Mouse (Mus musculus): Measurements from ENCODE around the gene Phf21b. TPM values are rescaled to one million over a fixed set of nuclear protein-coding genes. Genes with fewer than 3 reads are reported as not detected.
"Not testable (repeated sequence)": the region's sequence is repeated elsewhere in the genome, so short reads cannot be mapped to it uniquely, and the experiment has no call there.

Phf21b gene
- polyA plus RNA-seq (2015; fragmentation: Nextera tagmentation; extraction: Ambion mirVana): 0.08 and 0.17 TPM in 2 replicates

DNA sequence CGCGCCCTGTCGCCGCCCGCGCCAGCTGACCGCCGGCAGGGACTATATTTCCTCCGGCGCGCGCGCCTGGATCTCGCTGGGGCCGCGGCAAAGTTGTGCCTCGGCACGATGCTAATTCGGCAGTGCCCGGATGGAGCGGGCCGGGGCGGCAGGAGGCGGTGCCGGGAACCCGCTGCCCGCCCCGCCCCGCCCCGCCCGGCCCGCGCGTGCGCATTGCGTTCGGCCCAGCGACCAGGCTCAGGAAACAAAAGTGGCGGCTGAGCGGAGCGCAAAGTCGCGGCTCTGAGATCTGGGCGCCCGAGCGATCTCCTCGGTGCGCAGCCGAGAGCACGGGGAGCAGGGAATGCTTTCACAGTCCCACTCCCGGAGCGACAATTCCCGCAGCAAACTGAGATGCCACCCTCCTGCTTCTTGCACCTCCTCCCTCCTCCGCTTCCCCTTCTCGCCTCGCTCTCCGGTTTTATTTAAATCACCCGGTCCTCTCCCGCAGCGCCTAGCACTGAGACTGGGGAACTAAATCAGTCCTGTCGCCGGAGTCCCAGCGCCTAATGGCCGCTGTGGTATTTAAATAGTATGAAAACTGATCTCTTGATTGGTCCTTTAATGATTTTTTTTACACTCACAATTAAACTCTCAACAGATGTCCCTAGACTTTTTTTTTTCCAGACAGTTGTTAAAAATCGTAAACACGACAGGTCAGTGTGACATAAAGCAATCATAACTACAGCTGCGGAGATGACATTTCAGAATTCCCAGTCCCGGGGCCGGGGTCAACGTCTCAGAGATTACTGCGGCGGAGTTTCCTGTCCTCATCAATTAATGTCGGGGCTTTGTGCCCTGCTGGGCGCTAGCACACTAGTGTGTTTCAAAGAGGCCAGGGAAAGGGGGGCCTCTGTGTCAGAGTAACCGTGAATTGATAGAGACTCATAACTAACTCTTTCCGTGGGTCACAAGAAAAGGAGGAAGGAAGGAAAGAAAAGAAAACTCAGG lies at the start of gene Phf21b:
Gene Phf21b, minus strand, starts transcription at position 44 of the 990 bp plus-strand sequence.
- DNase-seq (ENCODE audit: low spot score): peak; percentile 83

- DNase-seq (ENCODE audit: low spot score): no peak
Measured at GRCm38 (mm10) chr15:84903843-84904385, 48.1 kb upstream of the Phf21b start.

DNA sequence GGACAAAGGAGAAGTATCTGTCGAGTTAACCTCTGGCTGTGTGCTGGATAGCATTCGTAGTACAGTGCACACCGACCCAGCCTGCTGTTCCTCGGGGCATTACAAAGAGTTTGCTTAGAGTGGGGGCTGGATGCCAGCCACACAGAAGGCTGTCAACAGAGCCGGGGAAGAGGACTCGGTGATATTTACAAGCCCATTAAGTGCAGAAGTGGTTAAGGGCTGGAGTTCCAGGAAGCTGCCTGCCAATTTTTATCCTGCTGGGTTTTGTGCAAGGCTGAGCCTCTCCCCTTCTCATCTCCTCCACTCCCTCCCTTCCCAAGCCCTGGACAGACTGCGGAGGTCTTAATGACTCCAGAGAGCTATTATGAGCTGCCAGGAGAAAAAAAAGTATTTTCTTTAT lies 42.2 kb upstream of the Phf21b start:
- no peak for DNase-seq (ENCODE audit: low spot score)

DNA sequence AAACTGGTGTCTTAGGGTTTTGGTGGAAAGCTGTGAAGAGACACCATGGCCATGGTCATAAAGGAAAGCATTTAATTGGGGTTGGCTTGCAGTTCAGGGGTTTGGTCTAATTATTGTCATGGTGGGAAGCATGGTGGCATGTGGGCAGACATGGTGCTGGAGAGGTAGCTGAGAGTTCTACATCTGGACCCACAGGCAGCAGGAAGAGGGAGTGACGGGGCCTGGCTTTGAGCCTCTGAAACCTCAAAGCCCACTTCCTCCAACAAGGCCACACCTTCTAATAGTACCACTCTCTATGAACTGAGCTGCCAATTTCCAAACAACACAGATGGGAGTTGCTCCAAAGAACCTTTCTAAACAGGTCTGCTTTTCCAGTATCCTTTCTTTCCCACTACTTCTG lies 40.8 kb upstream of the Phf21b start:
- DNase-seq (ENCODE audit: low spot score): no peak

DNA sequence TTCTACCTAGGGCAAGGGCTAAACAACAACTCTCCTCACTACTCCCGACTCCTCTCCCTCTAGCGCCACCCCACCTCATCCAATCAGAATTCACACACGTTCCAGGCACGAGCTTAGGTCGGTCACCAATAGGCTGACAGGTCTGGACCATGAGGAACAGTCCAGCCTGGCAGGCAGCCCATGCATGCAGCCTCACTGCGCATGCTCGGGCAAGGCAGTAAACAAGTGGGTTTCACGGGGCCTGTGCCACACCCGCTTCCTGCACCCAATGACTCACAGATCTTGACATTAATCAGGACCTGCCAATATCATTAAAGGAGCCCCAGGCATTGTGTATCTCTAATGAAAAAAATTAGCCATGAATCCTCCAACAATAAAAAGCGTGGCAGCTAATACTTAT lies 40.4 kb upstream of the Phf21b start:
- not testable (repeated sequence) for DNase-seq (ENCODE audit: low spot score)

DNA sequence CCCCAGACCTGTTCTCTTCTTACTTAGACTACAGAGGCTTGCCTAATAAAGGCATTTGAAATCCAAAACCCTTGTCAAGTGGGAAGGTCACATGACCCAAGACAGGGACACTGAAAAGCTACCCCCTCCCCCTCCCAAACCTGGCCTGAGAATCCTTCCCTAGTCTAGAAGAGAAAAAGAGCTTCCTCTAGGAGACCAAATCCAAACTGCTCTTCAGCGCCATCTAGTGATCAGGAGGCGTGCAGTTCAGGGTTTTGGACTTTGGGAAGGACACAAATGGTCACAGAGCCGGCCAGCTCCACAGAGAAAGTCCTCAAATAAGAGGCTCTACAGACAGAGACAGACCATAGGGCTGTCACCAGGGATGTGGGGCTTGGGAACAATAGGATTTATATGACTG lies 35.8 kb upstream of the Phf21b start:
- peak; percentile 36 for DNase-seq (ENCODE audit: low spot score)

- no peak for DNase-seq (ENCODE audit: low spot score)
Measured at GRCm38 (mm10) chr15:84891246-84891645, 35.4 kb upstream of the Phf21b start.

GRCm38 (mm10) chr15:84888066-84888465 lies 32.2 kb upstream of the Phf21b start:
- DNase-seq (ENCODE audit: low spot score): no peak

GRCm38 (mm10) chr15:84877029-84877815 lies 21.4 kb upstream of the Phf21b start:
- no peak for DNase-seq (ENCODE audit: low spot score)

DNA sequence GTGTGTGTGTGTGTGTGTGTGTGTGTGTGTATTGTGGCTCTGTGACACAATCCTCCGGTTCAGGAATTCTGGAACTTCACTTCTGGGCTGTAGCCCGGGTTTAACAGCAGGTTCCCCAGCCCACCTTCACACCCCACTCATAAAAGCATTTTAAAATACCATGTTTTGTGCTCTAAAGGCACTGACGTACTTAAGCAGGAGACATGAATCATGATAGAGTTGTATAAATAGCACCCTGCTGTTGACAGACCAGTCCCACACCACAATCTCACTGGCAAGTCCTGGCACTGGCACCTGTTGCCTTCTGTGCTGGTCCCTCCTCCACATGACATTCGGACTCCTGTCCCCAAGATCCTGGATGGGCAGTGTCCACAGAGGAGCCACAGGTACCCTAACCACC lies 18.0 kb upstream of the Phf21b start:
- DNase-seq (ENCODE audit: low spot score): no peak

GRCm38 (mm10) chr15:84873079-84873478 lies 17.2 kb upstream of the Phf21b start:
- no peak for DNase-seq (ENCODE audit: low spot score)

- no peak for DNase-seq (ENCODE audit: low spot score)
Measured at GRCm38 (mm10) chr15:84871802-84872201, 16.0 kb upstream of the Phf21b start.

DNA sequence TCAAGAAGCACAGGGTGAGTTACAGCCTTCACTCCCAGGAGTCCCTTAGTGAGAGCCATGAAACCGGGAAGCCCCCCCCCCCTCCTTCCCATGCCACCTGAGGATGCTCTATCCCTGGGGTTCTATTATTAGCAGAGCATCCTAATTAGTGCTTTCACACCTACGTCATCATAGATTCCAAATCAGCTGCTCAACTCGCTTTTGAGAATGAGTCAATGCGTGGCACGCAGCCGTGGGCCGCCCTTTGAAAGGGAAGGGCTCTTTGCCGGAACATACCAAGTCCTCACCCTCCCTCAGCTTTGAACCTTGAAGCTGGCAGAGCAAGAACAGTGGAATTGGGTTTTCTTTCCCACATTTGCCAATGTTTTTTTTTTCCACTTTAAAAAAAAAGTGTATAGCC lies 6.1 kb upstream of the Phf21b start:
- DNase-seq (ENCODE audit: low spot score): no peak

DNA sequence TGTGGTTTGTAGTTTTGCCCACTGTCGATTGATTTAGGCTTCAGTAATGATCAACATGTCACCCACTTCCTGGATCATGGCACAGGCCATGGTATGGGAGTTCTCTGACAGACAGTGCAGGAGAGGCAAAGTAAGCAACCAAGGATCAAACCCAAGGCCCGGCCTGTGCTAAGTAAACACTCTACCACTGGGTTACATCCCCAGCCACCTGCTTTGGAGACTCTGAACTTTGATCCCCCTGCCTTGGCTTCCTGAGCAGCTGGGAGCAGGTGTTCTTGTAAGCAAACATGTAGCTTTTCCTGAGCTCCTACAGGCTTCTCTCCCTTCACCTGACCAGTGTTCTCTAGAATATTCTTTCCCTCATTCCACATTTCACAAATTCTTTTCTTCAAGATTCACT lies 1.8 kb upstream of the Phf21b start:
- DNase-seq (ENCODE audit: low spot score): no peak

- peak; percentile 3 for DNase-seq (ENCODE audit: low spot score)
Measured at GRCm38 (mm10) chr15:84854921-84855901, 638 bp downstream of the Phf21b start.

DNA sequence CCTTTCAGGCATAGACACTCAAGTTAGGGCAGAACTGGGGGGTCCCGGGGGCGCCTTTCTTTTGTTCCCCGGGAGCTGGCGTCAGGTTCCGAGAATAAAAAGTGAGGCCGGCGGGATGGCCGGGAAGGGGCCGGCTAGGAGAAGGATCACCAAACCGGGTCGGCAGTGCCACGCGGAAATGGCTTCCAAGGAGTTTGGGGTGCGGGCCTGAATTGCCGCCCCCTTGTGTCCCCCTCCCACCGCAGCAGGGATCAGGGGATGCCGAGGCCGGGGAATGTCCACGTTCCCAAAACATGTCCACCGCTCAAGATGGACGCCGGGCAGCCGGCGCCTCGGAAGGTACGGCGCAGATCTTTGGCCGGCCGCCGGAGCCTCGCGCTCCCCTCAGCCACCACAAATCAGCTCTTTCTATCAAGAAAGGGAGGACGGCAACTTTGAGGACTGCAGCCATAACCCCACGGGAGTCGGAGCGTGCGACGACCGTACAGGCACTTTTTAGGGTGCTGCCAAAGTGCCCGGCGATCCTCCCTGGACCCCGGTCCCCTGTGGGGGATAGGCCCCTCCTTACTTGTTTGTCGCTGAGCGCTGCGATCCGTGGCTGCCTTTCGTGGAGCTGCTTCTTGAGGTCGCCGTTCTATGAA lies 1.6 kb downstream of the Phf21b start:
- no peak for DNase-seq (ENCODE audit: low spot score)

DNA sequence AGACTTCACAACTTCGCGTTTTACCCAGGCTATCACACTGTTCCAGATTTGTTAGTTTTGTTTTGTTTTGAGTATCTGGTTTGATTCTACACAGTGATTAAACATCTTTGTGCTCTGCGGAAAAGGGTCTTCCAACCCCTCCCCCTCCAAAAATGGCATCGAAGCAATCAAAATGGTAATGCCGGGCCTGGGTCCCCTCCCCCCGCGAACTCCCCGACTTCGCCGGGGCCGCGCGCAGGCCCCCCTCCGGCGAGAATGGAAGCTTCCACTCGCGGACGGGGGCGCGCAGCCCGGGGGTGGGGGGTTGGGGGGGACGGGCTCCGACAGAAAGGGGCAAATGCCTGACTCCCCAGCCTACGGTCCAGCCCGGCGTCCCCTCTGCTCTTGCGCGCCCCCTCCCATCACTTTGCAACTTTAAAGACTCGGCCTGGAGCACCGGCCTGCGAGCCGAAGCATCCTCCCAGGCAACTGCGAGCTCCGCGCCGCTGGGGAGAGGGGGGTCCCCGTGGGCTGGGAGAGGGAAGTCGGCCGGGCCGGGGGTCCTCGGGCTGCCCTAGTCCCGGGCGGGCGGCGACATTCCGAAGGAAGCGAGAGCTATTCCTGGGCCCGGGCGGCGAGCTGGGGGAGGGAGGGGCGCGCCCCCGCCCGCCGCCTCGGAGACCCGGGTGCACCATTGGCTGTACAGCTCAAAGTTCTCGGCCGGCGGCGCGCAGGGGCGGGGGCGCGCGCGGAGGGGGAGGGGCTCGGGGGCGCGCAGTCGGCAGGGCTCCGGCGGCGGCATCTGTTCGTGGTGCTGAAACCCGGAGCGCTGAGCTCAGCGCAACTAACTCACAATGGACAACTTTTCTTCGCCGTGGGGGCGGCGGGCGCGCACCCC lies 2.4 kb downstream of the Phf21b start:
- DNase-seq (ENCODE audit: low spot score): peak; percentile 39

DNA sequence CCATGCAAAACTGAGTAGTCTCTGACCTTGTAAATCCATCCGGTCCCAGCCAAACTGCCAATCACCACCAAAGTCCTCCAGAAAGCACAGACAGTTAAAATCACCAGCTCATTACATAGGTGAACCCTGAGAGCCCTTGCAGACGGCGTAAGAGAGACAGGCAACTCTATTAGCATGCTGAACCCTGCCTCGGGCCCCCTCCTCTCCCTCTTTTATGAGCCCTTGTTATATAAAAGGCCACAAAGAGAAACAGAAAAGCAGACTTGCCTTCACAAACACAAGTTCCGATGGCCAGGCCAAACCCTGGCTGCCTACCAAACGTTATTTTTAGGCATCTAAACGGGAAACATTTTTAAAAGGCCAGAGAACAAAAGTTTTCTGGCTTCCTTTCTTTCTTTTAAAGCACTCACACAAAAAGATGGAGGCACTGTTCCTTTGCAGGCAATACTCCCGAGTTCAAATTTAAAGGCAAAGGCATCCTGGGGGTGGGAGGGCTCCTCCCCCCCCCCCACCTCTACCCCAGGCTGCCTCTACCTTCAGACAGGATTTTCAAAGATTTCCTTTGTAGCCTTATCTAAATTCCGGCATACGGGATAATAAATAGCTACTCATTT lies 3.3 kb downstream of the Phf21b start:
- DNase-seq (ENCODE audit: low spot score): no peak

DNA sequence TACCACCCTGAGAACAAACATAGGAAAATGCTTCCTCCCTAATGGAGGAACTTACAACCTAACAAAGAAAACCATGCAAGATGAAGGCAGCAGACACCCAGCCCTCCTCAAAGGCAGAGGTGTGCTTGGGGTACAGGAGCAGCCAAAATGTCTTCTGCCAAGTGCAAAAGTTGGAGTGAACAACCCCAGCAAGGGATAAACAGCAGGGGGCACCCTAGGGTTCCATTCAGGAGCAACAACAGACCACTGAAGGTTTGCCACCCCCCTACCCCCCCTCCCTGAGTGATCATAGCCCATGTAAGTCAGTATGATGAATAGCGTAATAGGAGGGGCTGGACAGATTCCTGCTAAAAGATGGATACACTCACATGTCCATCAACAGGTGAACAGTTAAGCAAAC lies 5.5 kb downstream of the Phf21b start:
- DNase-seq (ENCODE audit: low spot score): no peak

Data from thymus, postnatal 0 days (tissue).